Mouse (Mus musculus) embryonic fibroblast, embryonic 13.5 days (primary cell): ENCODE data around the gene Sgta. TPM values are rescaled to one million over a fixed set of nuclear protein-coding genes. Genes with fewer than 3 reads are reported as not detected.

Experiments
- H3K27ac ChIP-seq: 2 replicates; pipeline ENCODE4 v1.5.1; 2012; ENCODE audit warnings: low read length, control low read depth, inconsistent platforms; ENCODE audit not compliant: insufficient read depth
- H3K4me1 ChIP-seq: 2 replicates; pipeline ENCODE4 v1.6.1; 2011; ENCODE audit warnings: low read length; ENCODE audit not compliant: control insufficient read depth, insufficient read depth
- H3K4me3 ChIP-seq: 2 replicates; pipeline ENCODE4 v1.5.1; 2011; ENCODE audit warnings: mild to moderate bottlenecking, control low read depth, low read length; ENCODE audit not compliant: insufficient read depth
- CTCF ChIP-seq: IDR thresholded peaks from 2 replicates; pipeline ENCODE4 v1.5.1; 2011; ENCODE audit warnings: mild to moderate bottlenecking, control low read depth, low read length, moderate library complexity, borderline replicate concordance; ENCODE audit not compliant: insufficient read depth
- POLR2A ChIP-seq: IDR thresholded peaks from 2 replicates; pipeline ENCODE4 v1.6.1; 2011; ENCODE audit warnings: low read depth, mild to moderate bottlenecking, control low read depth, low read length, moderate library complexity
- polyA plus RNA-seq: library from polyadenylated mRNA; stranded (reverse); fragments of >200 nt; gene quantifications from 2 replicates; pipeline ENCODE4 v1.2.4, GENCODE M21; 2011; ENCODE audit warnings: low read depth; ENCODE audit not compliant: missing spikeins, insufficient read length

The Sgta gene
- polyA plus RNA-seq, 1 experiment = 90.7 TPM

DNA sequence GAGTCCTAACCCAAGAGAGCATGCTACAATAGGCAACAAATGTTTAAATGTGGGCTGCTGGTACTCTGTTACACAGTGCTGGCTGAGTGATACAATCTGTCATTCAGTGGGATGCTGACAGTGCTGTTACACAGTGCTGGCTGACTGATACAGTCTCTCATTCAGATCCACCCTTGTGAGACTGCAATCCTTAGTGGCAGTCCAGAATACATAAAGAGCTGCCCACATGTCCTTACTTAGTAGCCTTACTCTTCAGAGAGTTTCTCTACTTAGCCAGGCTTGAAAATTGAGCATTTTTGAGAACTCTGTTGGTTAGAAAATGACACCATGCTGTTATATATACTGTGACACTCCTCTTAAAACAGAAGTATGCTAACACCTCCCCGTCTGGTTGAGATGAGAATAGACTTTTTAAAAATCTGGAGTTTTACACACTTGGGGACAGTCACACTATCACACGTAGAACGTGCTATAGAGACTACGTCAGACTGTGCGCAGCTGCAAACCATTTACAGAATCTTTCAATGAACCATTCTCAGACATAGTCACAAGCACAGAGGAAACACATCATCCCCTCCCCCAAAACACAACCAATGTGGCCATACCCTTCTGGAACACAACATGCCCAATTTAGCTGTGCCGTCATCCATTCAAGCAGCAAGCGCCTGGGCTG is 53.8 kb downstream of the Sgta start:
- Histone ChIP-seq H3K4me1 (no peaks in the 10 kb centered on the region), H3K27ac (no peak overlapping the region), H3K4me3 (no peak overlapping the region)
- TF ChIP-seq POLR2A = no peak
- no peak for TF ChIP-seq CTCF

DNA sequence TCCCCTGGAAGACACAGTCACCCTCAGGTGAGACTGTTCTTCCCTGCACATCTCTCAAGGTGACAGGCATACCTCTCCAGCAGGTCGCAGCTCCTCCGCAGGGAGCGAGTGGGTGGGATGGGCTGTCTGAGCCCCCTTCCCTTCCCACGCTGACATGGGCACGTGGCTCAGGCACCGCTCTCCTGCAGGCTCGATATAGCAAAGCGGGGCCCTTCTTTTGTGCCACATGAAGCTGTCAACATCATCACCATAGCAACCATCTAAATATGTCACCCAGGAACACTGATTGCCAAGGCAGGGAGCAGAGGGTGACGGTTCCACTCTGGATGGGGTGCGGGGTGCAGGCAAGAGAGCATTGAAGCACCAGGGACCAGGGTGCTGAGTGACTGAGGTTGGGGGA is 58.8 kb downstream of the Sgta start:
- no peak overlapping the region for H3K27ac ChIP-seq
- H3K4me3 ChIP-seq = no peak overlapping the region
- H3K4me1 ChIP-seq = no peaks in the 10 kb centered on the region
- no peak for TF ChIP-seq POLR2A
- no peak for TF ChIP-seq CTCF

DNA sequence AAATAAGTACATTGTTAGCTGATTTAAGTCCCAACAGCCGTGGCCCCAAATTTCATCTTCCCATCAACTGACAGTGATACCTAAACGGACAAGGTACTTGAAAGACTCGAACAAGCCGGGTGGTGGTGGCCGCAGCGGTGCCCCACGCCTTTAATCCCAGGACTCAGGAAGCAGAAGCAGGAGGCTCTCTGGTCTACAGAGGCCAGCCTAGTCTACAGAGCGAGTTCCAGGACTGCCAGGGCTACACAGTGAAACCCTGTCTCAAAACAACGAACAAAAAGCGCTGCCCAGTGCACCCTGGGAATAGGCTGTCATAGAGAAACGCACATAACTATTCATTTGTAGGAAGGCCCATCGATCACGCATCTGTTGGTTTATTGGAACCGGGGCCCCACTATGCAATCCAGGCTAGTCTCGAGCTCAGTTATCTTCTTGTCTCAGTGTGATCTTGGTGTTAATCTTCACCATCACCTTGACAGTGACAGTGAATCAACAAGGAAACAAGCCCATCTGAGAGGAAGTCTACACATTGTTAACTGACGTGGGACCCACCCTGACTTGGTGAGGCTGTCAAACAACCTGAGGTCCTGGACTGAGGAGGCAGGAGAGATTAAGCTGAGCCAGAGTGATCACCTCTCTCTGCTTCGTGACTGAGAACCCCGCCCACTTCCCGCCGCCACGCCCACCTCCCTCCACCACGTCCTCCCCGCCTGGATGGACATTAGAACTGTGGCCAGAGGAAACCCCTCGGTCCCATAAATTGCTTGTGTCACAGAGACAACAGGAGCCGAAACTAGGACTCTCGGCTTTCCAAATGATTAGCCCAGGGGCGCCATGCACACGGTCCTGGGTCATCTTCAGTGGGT is 59.6 kb downstream of the Sgta start:
- H3K4me3 ChIP-seq = no peak overlapping the region
- no peak overlapping the region for H3K27ac ChIP-seq
- TF ChIP-seq CTCF (no peak), POLR2A (no peak)
- no peaks in the 10 kb centered on the region for H3K4me1 ChIP-seq

DNA sequence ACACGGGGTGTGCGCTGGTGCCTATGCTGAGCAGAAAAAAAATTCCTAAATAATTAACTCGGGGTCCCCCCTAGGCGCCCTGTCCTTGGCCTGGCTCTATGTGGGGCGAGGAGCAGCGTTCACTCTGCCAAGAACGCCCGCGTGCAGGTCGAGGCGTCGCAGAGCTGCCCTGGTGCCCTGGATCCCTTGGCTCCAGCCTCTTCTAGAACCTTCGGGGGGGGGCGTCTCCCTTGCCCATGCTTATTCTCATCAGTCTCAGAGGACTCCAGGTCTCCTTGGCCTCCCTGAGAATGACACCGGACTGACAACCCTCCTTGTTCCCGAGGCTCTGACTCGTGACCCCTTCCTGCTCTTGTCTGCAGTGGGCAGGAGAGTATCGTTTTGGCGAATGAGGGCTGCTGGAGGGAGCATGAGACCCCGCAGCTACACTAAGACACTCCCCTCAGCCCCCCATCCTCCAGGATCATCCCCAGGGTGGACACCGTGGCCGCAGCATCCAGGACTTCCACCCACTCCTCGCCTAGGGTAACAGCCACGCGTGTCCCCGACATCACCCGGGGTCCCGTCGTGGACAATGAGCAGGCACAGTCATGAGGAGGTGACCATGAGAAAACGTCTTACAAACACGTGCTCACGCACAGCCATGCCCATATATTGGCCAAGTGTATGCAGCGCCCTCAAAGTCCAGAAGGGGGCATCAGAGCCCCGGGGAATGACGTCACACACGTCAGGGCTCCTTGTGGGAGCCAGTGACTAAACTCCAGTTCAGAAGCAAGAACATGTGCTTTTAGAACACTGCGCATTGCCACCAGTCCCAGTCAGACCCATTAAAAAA is 60.4 kb downstream of the Sgta start:
- Histone ChIP-seq H3K4me3 (no peak overlapping the region), H3K27ac (no peak overlapping the region)

DNA sequence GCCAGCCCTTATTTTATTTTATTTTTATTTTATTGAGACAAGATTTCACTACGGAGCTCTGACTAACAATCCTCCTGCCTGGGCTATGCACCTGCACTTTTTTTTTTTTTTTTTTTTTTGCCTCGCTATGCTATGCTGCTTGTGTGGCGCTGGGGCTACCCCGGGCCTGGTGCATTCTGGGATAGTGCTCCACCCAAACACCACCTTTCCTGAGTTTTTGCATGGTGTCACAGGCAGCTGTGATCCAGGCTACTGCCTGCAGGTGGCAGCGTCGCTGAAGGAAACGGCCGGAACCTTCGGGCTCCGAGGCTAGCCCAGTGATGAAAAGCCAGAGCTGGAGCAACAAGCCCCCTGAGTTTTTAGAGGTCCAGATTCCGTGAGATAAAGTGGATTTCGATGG is 61.2 kb downstream of the Sgta start:
- H3K4me3 ChIP-seq = no peak overlapping the region
- H3K4me1 ChIP-seq = no peaks in the 10 kb centered on the region
- H3K27ac ChIP-seq = no peak overlapping the region
- TF ChIP-seq CTCF (peak; percentile 75), POLR2A (no peak)

More for the DNA sequence above, 60.4 kb downstream of the Sgta start:
- TF ChIP-seq POLR2A (no peak), CTCF (peak; percentile 73)
- H3K4me1 ChIP-seq = no peaks in the 10 kb centered on the region

DNA sequence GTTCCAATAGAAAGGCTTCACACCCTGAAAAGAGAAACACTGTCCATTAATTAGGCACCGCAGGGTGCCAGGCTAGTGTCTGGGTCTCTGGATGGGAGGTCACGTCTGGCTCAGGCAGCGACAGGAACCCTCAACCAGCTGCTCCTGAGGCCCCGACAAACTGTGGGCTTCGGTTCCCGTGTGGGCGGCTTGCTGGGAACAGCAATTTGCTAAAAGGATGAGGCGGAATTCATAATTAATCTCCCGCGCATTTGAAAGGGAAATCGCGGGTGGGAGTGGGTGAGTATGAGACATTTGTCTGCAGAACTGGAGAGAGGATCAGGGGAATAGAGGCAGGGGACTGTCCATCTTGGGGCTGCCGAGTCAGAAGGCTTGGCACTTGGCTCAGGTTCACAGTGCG is 62.0 kb downstream of the Sgta start:
- no peak overlapping the region for H3K4me3 ChIP-seq
- H3K27ac ChIP-seq = no peak overlapping the region
- no peak for TF ChIP-seq POLR2A
- no peak for TF ChIP-seq CTCF
- H3K4me1 ChIP-seq = no peaks in the 10 kb centered on the region

DNA sequence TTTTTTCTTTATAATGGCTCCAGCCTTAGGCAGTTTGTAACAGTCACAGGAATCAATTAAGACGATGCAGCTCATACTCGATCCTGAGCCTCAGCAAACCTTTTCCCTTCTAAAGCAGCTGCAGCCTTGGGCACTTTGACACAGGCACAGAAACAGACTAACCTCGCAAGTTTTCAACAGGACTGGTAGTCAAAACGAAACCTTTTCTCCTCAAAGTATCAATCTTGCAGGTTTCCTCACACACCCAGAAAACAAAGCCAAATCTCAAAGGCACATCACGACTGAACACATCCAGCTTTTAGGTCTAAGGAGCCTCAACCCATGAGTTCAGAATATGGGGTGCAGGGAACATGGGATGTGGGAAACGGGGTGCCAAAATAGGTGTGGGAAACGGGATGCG is 62.6 kb downstream of the Sgta start:
- Histone ChIP-seq H3K4me1 (no peaks in the 10 kb centered on the region), H3K27ac (no peak overlapping the region), H3K4me3 (no peak overlapping the region)
- TF ChIP-seq CTCF = no peak
- TF ChIP-seq POLR2A = no peak

DNA sequence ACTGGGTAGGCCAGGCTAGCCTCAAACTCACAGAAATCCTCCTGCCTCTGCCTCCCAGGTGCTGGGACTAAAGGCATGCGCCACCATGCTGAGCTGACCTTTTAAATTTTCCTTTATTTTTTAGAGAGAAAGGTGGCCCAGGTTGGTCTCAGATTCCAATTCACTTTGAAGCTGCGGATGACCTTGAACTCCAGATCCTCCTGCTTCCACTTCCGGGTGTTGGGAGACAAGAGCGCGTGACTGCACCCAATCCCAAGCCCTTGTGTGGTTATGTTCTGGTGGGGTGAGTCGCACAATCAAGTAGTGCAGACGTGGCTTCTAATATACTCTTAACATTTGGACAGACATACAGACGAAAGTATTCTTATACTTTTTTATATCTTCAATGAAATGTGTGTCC is 63.5 kb downstream of the Sgta start:
- no peak overlapping the region for H3K4me3 ChIP-seq

DNA sequence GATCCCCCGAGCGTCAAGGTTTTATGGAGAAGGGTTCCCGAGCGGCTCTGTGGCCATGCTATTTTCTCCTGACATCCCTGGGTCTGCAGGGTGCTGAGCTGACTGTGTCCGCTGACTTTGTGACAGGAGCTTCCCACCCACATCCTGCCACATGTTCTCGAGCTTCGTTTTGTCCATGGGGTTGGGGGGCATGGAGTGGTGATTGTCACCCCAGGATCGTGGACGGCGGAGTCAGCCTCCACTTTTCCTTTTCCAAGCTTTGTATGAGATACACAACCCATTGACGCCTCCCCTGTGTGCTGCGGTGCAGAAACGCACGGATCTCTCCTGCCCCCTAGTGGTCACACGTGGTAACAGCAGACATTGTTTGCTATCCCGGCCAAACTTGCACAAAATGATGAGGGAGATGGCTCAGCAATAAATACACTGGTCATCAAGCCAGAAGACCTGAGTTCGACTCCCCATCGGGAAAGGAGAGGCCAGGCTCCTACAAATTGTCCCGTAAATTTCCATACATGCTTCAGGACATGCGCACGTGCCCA is 64.8 kb downstream of the Sgta start:
- TF ChIP-seq POLR2A (no peak), CTCF (peak; percentile 99)
- Histone ChIP-seq H3K4me3 (no peak overlapping the region), H3K4me1 (no peaks in the 10 kb centered on the region), H3K27ac (no peak overlapping the region)

More for the DNA sequence above, 63.5 kb downstream of the Sgta start:
- Histone ChIP-seq H3K4me1 (no peaks in the 10 kb centered on the region), H3K27ac (no peak overlapping the region)
- TF ChIP-seq CTCF (no peak), POLR2A (no peak)

DNA sequence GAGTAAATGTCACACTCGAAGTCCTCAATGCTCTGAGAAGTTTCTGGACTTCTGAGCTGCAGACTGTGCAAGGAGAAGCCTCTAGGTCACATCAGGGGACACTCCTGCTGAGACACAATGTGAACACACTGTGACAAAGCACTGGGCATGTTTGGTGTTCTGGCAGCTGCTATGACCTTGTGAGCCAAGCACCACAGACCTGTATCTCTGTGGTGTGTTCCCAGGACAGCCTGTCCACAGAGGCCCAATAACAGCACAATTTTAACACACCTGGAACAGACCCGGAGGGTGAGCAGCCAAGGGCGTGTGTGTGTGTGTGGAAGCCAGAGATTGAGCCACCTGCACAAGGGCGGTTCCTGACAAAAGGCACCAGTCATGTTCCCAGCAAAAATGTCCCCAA is 65.4 kb downstream of the Sgta start:
- no peak overlapping the region for H3K27ac ChIP-seq
- no peaks in the 10 kb centered on the region for H3K4me1 ChIP-seq
- no peak overlapping the region for H3K4me3 ChIP-seq
- no peak for TF ChIP-seq POLR2A
- TF ChIP-seq CTCF = no peak

Other genes with a start within 250 kb of the Sgta start
- gene Jsrp1, start 246.7 kb downstream of the Sgta start, polyA plus RNA-seq = 0.70 TPM in 1 of 2 replicates, not detected in the other
- 331 and 347 TPM in 2 replicates for gene Oaz1, start 233.5 kb downstream of the Sgta start, polyA plus RNA-seq
- 0.19 TPM in 1 of 2 replicates, not detected in the other for gene Lingo3, start 216.1 kb downstream of the Sgta start, polyA plus RNA-seq
- 75.6 and 106 TPM in 2 replicates for gene Lsm7, start 205.0 kb downstream of the Sgta start, polyA plus RNA-seq
- gene Sppl2b, start 204.9 kb downstream of the Sgta start, polyA plus RNA-seq = 23.8 and 30.9 TPM in 2 replicates
- not detected in 2 replicates for gene Tmprss9, start 188.3 kb downstream of the Sgta start, polyA plus RNA-seq
- 75.8 and 89.2 TPM in 2 replicates for gene Timm13, start 159.2 kb downstream of the Sgta start, polyA plus RNA-seq
- gene Lmnb2, start 141.9 kb downstream of the Sgta start, polyA plus RNA-seq = 14.1 and 14.7 TPM in 2 replicates
- 38.3 and 45.7 TPM in 2 replicates for gene Gadd45b, start 130.1 kb downstream of the Sgta start, polyA plus RNA-seq
- gene Gng7, start 45.2 kb downstream of the Sgta start, polyA plus RNA-seq = 5.3 and 5.4 TPM in 2 replicates
- gene Diras1, start 34.5 kb downstream of the Sgta start, polyA plus RNA-seq = not detected in 2 replicates
- 11.9 and 13.1 TPM in 2 replicates for gene Slc39a3, start 22.8 kb downstream of the Sgta start, polyA plus RNA-seq
- 30.4 and 33.8 TPM in 2 replicates for gene Thop1, start 9.9 kb upstream of the Sgta start, polyA plus RNA-seq
- 0.23 TPM in 1 of 2 replicates, not detected in the other for gene Creb3l3, start 38.7 kb upstream of the Sgta start, polyA plus RNA-seq
- gene Map2k2, start 45.7 kb upstream of the Sgta start, polyA plus RNA-seq = 61.3 and 69.6 TPM in 2 replicates
- 16.9 and 23.5 TPM in 2 replicates for gene Zbtb7a, start 75.0 kb upstream of the Sgta start, polyA plus RNA-seq
- 25.6 and 27.9 TPM in 2 replicates for gene Pias4, start 107.7 kb upstream of the Sgta start, polyA plus RNA-seq
- gene Eef2, start 116.5 kb upstream of the Sgta start, polyA plus RNA-seq = 1,643 and 1,827 TPM in 2 replicates
- 48.4 and 51.2 TPM in 2 replicates for gene Dapk3, start 122.8 kb upstream of the Sgta start, polyA plus RNA-seq
- gene 4930442H23Rik, start 123.7 kb upstream of the Sgta start, polyA plus RNA-seq = not detected in 2 replicates
- not detected in 2 replicates for gene Nmrk2, start 141.9 kb upstream of the Sgta start, polyA plus RNA-seq
- gene Atcay, start 170.7 kb upstream of the Sgta start, polyA plus RNA-seq = 0.47 and 0.67 TPM in 2 replicates
- 3.1 and 4.1 TPM in 2 replicates for gene Zfr2, start 173.0 kb upstream of the Sgta start, polyA plus RNA-seq
- 0.90 and 1.2 TPM in 2 replicates for gene Matk, start 192.8 kb upstream of the Sgta start, polyA plus RNA-seq
- 52.9 and 53.7 TPM in 2 replicates for gene Mrpl54, start 206.8 kb upstream of the Sgta start, polyA plus RNA-seq
- 43.2 and 44.8 TPM in 2 replicates for gene Apba3, start 206.8 kb upstream of the Sgta start, polyA plus RNA-seq
- not detected in 2 replicates for gene Tjp3, start 231.4 kb upstream of the Sgta start, polyA plus RNA-seq
- 40.1 and 43.0 TPM in 2 replicates for gene Pip5k1c, start 232.8 kb upstream of the Sgta start, polyA plus RNA-seq